Mouse (Mus musculus): ENCODE results near the gene Pcgf1. TPM values are rescaled to one million over a fixed set of nuclear protein-coding genes. Genes with fewer than 3 reads are reported as not detected.
A peak's percentile ranks its signal among the peaks of the same experiment; 100 is the strongest.

Pcgf1 gene
- polyA plus RNA-seq, 1 experiment from 2014 or later = 37.6 TPM

- H3K27me3 ChIP-seq (ENCODE audit: poor library complexity, severe bottlenecking) = peaks cover 5% of the 10 kb centered on the region
- H3K4me1 ChIP-seq = peaks cover 16% of the 10 kb centered on the region
- H3K27ac ChIP-seq = no peak overlapping the region
- no peak for DNase-seq (ENCODE audit: extremely low spot score, low spot score)
- H3K4me3 ChIP-seq = no peak overlapping the region
- H3K9me3 ChIP-seq = no peaks in the 10 kb centered on the region
- peaks cover 1% of the 10 kb centered on the region; the same call in 1 of the 2 replicates for H3K36me3 ChIP-seq (replicated peaks)
- WGBS = 86% methylated on average over 9 of the region's 9 CpGs
Observed at GRCm38 (mm10) chr6:83044742-83045141, 32.9 kb upstream of the Pcgf1 start.

DNA sequence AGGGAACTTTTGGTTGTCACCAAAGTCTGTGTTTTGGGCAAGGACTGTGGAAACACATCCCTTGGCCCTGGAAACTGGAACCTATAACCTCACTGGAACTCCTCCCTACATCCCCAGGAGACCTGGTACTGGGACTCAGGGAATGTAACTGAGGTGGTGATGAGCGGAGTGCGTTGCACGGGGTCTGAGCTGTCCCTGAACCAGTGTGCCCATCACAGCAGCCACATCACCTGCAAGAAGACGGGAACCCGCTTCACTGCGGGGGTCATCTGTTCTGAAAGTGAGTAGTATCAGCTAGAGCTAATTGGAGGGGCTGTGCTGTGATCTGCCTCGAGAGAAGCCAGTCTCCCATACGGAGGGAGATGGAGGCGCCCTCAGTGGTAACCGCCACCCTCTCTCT, 28.3 kb upstream of the Pcgf1 start:
- no peak for DNase-seq (ENCODE audit: extremely low spot score, low spot score)
- H3K4me3 ChIP-seq = no peak overlapping the region
- 78% methylated on average over 10 of the region's 10 CpGs for WGBS
- H3K36me3 ChIP-seq (replicated peaks) = peaks cover 31% of the 10 kb centered on the region
- peaks cover 25% of the 10 kb centered on the region for H3K4me1 ChIP-seq
- no peaks in the 10 kb centered on the region for H3K27me3 ChIP-seq (ENCODE audit: poor library complexity, severe bottlenecking)
- H3K27ac ChIP-seq = no peak overlapping the region
- no peaks in the 10 kb centered on the region for H3K9me3 ChIP-seq

DNA sequence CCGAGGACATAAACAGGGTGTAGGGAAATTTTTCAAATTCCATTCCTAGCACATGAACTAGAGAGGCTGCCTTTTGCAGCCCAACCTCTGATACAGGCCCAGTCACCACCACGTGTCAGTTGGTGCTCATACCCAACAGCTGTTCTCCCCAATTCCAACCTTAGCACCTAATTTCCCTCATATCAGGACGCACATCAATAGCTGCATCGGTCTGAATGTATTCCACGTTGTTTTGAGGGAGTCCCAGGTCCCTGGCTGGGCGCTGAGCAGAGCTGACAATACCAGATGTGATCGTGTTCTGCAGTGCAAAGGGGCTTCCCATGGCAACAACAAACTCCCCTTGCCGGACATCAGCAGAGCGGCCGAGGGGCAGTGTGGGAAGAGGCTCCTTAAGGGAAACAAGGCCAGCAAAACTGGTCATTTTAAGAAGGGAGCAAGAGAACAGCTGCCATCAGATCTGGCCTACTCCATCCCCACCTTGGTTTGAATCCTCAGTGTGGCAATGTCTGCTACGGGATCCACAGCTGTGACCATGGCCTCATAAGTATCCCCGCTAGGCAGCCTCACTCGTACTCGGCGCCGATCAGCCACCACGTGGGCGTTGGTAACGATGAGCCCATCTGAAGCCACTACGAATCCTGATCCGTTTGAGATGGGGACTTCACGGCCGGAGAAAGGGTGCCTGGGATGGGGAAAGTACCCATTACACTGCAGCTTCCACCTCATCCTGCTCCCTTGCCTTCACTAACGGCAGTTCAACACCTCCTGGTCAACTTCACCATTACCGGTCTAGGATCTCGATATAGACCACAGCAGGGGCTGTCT, 24.3 kb upstream of the Pcgf1 start:
- Histone ChIP-seq H3K36me3 (replicated peaks) (peaks cover 58% of the 10 kb centered on the region), H3K4me1 (peaks cover 36% of the 10 kb centered on the region), H3K4me3 (peak overlapping the region; percentile 97), H3K27me3 (ENCODE audit: poor library complexity, severe bottlenecking) (0 out of 2 replicates have a peak, but pooled peaks cover under 1% of the 10 kb centered on the region), H3K9me3 (no peaks in the 10 kb centered on the region), H3K27ac (peak overlapping the region; percentile 93)
- DNase-seq (ENCODE audit: extremely low spot score, low spot score) = peak; percentile 62
- 3% methylated on average over 26 of the region's 26 CpGs for WGBS

DNA sequence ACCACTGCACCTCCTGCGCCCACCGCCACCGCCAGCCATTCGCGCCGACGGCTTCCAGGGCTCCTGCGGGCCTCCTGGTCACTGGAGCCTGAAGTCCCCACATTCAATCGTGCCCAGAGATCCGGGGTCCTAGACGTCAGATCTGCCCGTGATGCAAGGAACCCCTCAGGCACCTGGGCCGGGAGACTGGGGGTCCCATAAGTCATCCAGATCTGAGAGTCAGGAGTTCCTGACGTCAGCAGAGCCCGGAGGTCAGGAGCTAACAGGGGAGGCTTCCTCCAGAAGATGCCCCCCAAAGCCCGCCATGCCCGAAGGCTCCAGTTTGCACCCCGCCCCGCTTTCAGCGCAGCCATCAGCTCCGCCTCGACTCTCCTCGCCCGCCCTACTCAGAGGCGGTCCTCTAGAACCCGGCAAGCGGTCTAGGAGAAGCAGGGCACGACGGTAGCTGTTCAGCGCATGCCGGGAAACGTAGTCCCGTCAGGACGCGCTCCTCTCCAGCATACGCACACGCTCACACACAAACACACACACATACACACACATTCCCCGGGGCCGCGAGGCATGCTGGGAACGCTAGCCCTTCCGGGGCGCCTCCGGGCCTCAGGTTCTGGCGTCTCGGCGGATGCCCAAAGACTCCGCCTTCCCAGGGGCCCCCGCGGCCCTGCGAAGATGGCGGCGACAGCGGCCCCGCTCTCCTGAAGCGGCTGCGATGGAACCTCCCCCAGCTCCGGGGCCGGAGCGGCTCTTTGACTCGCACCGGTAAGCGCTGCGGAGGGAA, 23.4 kb upstream of the Pcgf1 start, which contains the start of gene Aup1:
Gene Aup1 (plus strand): TSS at position 448 of the 778 bp plus-strand sequence.
- H3K4me1 ChIP-seq = peaks cover 36% of the 10 kb centered on the region
- no peaks in the 10 kb centered on the region for H3K9me3 ChIP-seq
- DNase-seq (ENCODE audit: extremely low spot score, low spot score) = peak; percentile 99
- peaks cover 62% of the 10 kb centered on the region for H3K36me3 ChIP-seq (replicated peaks)
- H3K27me3 ChIP-seq (ENCODE audit: poor library complexity, severe bottlenecking) = 0 out of 2 replicates have a peak, but pooled peaks cover 9% of the 10 kb centered on the region
- WGBS = under 1% methylated on average over 64 of the region's 64 CpGs
- peak within 1 kb of the TSS; percentile 93 for H3K27ac ChIP-seq
- peak within 1 kb of the TSS; percentile 97 for H3K4me3 ChIP-seq

- Histone ChIP-seq H3K36me3 (replicated peaks) (peaks cover 58% of the 10 kb centered on the region), H3K9me3 (no peaks in the 10 kb centered on the region), H3K4me3 (peak within 1 kb of the TSS; percentile 97), H3K4me1 (peaks cover 36% of the 10 kb centered on the region), H3K27ac (peak within 1 kb of the TSS; percentile 93), H3K27me3 (ENCODE audit: poor library complexity, severe bottlenecking) (peaks cover 16% of the 10 kb centered on the region)
- WGBS = under 1% methylated on average over 50 of the region's 50 CpGs
- DNase-seq (ENCODE audit: extremely low spot score, low spot score) = peak; percentile 42
Observed at GRCm38 (mm10) chr6:83054871-83055431, 22.7 kb upstream of the Pcgf1 start, which contains the start of gene Htra2. TSS of gene Htra2 (minus strand) at chr6:83055273.

GRCm38 (mm10) chr6:83057790-83058189, 19.9 kb upstream of the Pcgf1 start, which contains the start of gene Dqx1:
TSS of gene Dqx1 (plus strand) at chr6:83057844.
- DNase-seq (ENCODE audit: extremely low spot score, low spot score) = no peak
- H3K4me3 ChIP-seq = no peak within 1 kb of the TSS
- peaks cover 27% of the 10 kb centered on the region for H3K4me1 ChIP-seq
- peaks cover 45% of the 10 kb centered on the region for H3K27me3 ChIP-seq (ENCODE audit: poor library complexity, severe bottlenecking)
- peaks cover 31% of the 10 kb centered on the region for H3K36me3 ChIP-seq (replicated peaks)
- 47% methylated on average over 3 of the region's 3 CpGs for WGBS
- no peaks in the 10 kb centered on the region for H3K9me3 ChIP-seq
- no peak within 1 kb of the TSS for H3K27ac ChIP-seq

DNA sequence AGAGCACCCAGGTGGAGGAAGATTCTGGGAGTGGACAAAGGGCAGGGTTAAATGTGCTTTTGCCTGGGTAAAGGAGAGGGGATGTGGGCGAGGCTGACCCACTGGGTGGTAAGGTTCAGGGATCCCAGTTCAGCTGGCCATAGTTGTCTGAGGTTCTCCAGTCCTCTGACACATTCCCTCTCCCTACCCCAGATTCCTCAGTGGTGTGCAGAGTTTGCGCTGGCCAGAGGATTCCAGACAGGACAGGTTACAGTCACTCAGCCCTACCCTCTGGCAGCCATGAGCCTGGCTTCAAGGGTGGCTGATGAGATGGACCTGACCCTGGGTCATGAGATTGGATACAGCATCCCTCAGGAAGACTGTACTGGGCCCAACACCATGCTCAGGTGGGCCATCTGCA, 18.9 kb upstream of the Pcgf1 start:
- no peaks in the 10 kb centered on the region for H3K9me3 ChIP-seq
- 86% methylated on average over 2 of the region's 2 CpGs for WGBS
- no peak overlapping the region for H3K4me3 ChIP-seq
- peaks cover 17% of the 10 kb centered on the region for H3K4me1 ChIP-seq
- peaks cover 54% of the 10 kb centered on the region for H3K27me3 ChIP-seq (ENCODE audit: poor library complexity, severe bottlenecking)
- peaks cover 31% of the 10 kb centered on the region for H3K36me3 ChIP-seq (replicated peaks)
- DNase-seq (ENCODE audit: extremely low spot score, low spot score) = no peak
- no peak overlapping the region for H3K27ac ChIP-seq

GRCm38 (mm10) chr6:83065995-83066394, 11.7 kb upstream of the Pcgf1 start:
- H3K27me3 ChIP-seq (ENCODE audit: poor library complexity, severe bottlenecking) = peaks cover 100% of the 10 kb centered on the region
- DNase-seq (ENCODE audit: extremely low spot score, low spot score) = no peak
- no peaks in the 10 kb centered on the region for H3K9me3 ChIP-seq
- no peak overlapping the region for H3K27ac ChIP-seq
- WGBS = 37% methylated on average over 8 of the region's 8 CpGs
- peaks cover 32% of the 10 kb centered on the region for H3K4me1 ChIP-seq
- no peak overlapping the region for H3K4me3 ChIP-seq
- H3K36me3 ChIP-seq (replicated peaks) = no peaks in the 10 kb centered on the region

DNA sequence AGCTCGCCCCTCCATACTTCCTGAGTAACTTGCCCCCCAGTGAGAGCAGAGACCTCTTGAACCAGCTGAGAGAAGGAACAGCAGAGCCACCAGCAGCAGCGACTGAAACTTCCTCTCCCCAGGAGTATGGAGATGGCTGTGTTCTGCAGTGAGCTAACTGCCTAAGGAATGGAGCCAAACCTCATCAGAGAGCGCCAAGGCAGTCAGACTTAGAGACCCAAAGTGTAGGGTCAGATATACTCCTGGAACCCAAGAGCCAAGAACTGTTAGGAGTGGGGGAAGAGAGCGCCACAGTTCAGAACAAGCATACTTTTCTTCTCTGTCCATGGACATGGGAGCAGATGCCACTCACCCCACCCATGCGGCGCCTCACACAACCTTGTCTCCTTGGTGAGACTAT, 11.2 kb upstream of the Pcgf1 start:
- Histone ChIP-seq H3K4me3 (no peak overlapping the region), H3K9me3 (no peaks in the 10 kb centered on the region), H3K27ac (no peak overlapping the region), H3K27me3 (ENCODE audit: poor library complexity, severe bottlenecking) (peaks cover 100% of the 10 kb centered on the region), H3K36me3 (replicated peaks) (no peaks in the 10 kb centered on the region), H3K4me1 (peaks cover 36% of the 10 kb centered on the region)
- DNase-seq (ENCODE audit: extremely low spot score, low spot score) = no peak
- WGBS = 25% methylated on average over 6 of the region's 6 CpGs

GRCm38 (mm10) chr6:83068221-83068620, 9.4 kb upstream of the Pcgf1 start:
- DNase-seq (ENCODE audit: extremely low spot score, low spot score) = no peak
- Histone ChIP-seq H3K27ac (no peak overlapping the region), H3K27me3 (ENCODE audit: poor library complexity, severe bottlenecking) (peaks cover 100% of the 10 kb centered on the region), H3K9me3 (no peaks in the 10 kb centered on the region), H3K4me1 (peaks cover 40% of the 10 kb centered on the region), H3K4me3 (peak overlapping the region; percentile 38; the same call in 1 of the 2 replicates), H3K36me3 (replicated peaks) (no peaks in the 10 kb centered on the region)
- 2% methylated on average over 8 of the region's 8 CpGs for WGBS

GRCm38 (mm10) chr6:83068706-83069487, 8.8 kb upstream of the Pcgf1 start:
- under 1% methylated on average over 81 of the region's 81 CpGs for WGBS
- Histone ChIP-seq H3K27ac (no peak overlapping the region), H3K36me3 (replicated peaks) (no peaks in the 10 kb centered on the region), H3K4me3 (peak overlapping the region; percentile 38), H3K4me1 (peaks cover 40% of the 10 kb centered on the region), H3K27me3 (ENCODE audit: poor library complexity, severe bottlenecking) (peaks cover 100% of the 10 kb centered on the region), H3K9me3 (no peaks in the 10 kb centered on the region)
- DNase-seq (ENCODE audit: extremely low spot score, low spot score) = no peak
